Mouse (Mus musculus): ENCODE data around the gene Hras.

GRCm38 (mm10) chr7:141190220-141190619, 3.6 kb downstream of the Hras start:
- TF ChIP-seq FLI1 (IDR thresholded peaks at IDR 0.05; ENCODE audit: low read length): no peak
- no peak for TF ChIP-seq GATA1 (IDR thresholded peaks at IDR 0.05; ENCODE audit: borderline replicate concordance, low read length)
